Mouse (Mus musculus) heart, postnatal 4 days (tissue): Measurements from ENCODE around the gene Bex4. TPM values are rescaled to one million over a fixed set of nuclear protein-coding genes. Genes with fewer than 3 reads are reported as not detected.
"Not testable (repeated sequence)": the region's sequence is repeated elsewhere in the genome, so short reads cannot be mapped to it uniquely, and the experiment has no call there.

Experiments
- DNase-seq: peaks from one replicate; pipeline ENCODE4 v3.0.0; 2021
- total RNA-seq, 2 experiments: library from RNA; stranded (reverse); gene quantifications; 2 replicates each; pipeline ENCODE4 v1.2.3; 2021

The Bex4 gene
- total RNA-seq: 10 to 100 TPM; 47.1 to 56.8 TPM

- DNase-seq: not testable (repeated sequence)
These were observed at the start of gene Bex4 for GRCm38 (mm10) chrX:136138827-136139639. Gene Bex4 (plus strand): TSS chrX:136138996.

DNA sequence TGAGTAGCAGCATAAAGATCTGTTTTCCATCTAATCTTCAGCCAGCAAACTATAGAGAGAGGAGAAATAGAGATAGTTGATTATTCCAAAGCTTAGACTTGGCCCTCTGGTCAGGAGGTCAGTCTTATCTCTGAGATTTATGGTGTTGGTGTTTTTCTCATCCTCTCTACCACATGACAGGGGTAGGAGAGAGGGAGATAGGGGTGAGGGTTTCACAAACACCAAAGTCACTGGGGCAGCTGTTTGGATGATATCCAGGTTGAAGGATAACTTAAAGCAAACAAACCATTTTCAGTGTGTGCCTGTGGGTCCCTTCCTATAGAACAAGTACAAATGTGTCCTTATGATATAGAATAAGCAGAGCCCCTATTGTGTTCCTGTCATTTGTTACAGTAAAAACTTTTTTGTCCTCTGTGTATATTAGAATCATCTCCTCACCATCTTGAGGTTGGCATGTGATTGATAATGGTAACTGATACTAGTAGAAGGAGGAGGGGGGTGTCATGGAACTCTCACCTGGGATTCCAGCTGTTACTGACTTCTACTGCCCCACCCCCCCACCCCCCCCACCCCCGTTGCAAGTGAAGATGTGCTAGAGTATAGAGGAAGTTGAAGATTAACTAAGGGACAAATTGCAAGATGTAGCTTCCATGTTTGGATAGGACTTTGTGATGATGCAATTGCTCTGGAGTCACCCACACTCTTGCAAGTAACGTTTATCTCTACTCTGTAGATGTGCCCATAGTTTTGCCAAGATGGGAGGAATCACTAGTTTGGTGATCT lies 46.1 kb upstream of the Bex4 start:
- no peak for DNase-seq

- DNase-seq: no peak
These were observed 44.4 kb upstream of the Bex4 start for GRCm38 (mm10) chrX:136094421-136094820.

GRCm38 (mm10) chrX:136104046-136104723 lies 34.6 kb upstream of the Bex4 start:
- DNase-seq: no peak

- DNase-seq: no peak
These were observed 34.1 kb upstream of the Bex4 start for GRCm38 (mm10) chrX:136104724-136105088.

- DNase-seq: peak; percentile 47
These were observed 30.9 kb upstream of the Bex4 start for GRCm38 (mm10) chrX:136107942-136108341.

- no peak for DNase-seq
These were observed 23.8 kb upstream of the Bex4 start for GRCm38 (mm10) chrX:136115015-136115414.

DNA sequence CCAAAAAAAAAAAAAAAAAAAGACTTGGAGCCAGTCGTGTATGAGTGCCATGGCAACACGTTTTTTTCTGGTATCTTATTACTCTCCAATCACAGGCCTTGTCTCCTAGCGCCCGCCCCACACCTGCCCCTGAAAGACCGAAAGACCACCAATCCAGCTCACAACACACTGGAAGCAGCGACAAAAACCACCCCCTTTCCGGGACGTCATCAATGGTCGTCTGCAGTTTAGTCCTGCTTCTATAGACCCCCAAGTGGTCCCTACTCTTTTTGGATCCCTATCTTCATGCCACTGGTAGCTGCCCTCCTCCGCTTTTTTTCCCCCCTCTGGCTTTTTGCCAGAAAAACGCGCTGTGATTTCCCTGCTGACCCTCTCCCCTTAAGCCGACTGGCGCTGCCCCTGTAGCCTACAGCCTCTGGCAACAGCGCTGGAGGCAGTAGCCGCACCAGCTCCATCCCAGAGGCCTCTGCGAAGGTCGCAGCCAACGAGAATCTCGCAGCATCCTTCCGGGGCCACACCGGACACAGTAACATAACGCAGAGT lies 23.3 kb upstream of the Bex4 start:
- peak; percentile 10 for DNase-seq

DNA sequence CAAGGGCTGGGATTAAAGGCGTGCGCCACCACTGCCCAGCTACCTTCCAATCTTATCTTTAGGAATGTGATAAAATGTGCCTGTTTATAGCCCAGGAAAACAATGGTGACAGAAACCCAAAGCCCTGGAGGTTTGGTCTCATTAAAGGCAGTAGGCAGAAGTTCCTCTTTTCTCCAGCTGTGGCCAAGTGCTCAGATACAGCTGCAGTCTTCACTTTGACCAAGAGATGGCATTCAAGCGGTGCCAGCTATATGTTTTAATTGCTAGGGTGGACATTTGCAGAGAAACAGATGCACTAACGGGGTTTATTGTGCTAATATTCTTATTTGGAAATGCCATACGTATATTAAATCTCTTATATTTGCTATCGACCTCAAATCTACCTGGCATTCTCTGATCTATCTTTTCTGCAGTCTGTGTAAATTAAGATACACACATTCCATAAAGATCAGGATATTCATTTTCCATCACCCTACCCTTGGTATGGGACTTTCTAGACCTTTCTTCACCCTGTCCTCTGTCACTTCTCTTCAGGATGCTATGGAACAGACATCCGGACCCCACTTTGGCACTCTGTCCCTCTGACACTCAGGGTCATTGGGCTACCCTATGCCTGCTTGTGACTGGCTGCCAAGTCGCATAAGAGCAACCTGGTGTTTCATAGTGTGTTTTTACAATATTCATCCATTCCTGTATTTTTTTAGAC lies 11.6 kb upstream of the Bex4 start:
- no peak for DNase-seq

- DNase-seq: peak; percentile 51
These were observed 11.1 kb upstream of the Bex4 start for GRCm38 (mm10) chrX:136127744-136128064.

DNA sequence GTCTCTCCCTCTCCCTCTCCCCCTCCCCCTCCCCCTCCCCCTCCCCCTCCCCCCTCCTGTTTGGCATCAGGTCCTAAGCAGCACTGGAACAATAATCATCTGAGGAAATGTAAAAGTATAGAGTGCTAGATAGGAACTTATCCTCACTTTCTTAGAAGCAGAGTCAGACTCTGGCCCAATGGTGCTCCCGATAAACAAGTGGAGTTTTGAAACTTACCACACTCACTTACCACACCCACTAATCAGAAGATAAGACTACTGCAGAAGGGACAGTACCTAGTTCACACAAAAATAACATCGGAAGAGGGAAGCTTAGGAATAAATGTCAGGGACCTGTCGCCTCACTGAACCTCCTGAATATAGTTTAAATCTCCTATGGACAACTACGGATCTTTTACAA lies 3.2 kb upstream of the Bex4 start:
- no peak for DNase-seq

DNA sequence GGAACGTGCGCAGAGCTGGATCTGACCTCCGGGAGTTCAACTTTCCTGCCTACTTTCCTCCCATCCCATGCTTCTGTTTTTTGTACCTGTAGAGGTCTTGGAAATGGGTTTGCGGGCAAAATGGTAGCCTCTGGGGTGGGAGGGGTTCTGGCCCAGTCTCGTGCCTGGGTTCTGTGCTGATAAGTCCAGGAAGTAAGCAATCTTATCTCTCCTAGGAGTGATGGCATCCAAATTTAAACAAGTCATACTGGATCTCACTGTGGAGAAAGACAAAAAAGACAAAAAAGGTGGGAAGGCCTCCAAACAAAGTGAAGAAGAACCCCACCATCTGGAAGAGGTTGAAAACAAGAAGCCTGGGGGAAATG lies 826 bp downstream of the Bex4 start:
- not testable (repeated sequence) for DNase-seq

GRCm38 (mm10) chrX:136141385-136141784 lies 2.6 kb downstream of the Bex4 start:
- DNase-seq: no peak

- no peak for DNase-seq
These were observed 4.9 kb downstream of the Bex4 start for GRCm38 (mm10) chrX:136143711-136144110.

- no peak for DNase-seq
These were observed 5.4 kb downstream of the Bex4 start for GRCm38 (mm10) chrX:136144195-136144594.

- DNase-seq: no peak
These were observed 31.8 kb downstream of the Bex4 start for GRCm38 (mm10) chrX:136170625-136171024.

DNA sequence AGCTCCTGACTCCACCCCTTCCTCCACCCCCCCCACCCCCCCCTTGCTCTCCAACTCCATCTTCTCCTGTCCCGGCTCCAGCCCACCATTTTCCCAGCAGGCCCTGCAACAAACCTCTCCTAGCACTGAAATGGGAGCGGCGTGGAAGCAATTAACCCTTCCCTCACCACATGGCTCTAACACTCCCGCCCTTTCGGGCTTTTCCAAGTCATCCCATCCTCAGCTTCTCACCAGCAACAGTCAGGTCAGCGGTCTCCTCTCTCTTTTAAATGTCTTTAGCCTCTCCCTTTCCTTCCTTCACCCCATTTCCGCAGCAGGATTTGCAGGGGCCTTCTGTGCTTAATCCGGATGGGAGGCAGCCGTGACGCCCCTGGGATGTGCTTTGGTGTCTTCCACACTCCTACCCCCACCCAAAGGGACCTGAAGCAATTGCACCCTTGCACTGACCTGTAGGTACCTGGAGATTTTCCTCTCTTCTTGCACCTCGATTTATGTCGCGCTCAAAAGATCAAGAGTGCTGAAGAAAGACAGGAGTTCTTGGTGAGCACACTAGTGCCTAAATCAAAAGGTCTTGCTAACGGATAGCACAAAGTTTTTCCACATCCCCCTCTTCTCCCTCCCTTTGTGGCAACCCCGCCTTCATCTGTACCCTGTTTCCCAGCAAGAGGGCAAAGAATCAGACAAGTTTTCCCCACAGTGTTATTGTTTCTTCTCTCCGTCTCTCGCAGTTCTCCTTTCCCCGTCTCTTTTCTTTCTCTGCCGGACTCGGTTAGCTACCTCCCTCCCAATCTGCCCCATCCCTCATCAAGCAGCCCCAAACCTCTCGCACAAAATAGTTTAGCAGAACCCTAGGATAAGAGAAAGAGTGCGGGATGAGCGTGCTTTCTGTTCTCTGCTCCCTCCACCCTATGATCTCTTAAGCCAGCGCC lies 32.7 kb downstream of the Bex4 start:
- peak; percentile 74 for DNase-seq

- DNase-seq: peak; percentile 80
These were observed 33.3 kb downstream of the Bex4 start, which contains the start of gene Tceal8 for GRCm38 (mm10) chrX:136172118-136172551. Gene Tceal8 (minus strand): TSS chrX:136172342.

GRCm38 (mm10) chrX:136172786-136173185 lies 34.0 kb downstream of the Bex4 start:
- DNase-seq: no peak

DNA sequence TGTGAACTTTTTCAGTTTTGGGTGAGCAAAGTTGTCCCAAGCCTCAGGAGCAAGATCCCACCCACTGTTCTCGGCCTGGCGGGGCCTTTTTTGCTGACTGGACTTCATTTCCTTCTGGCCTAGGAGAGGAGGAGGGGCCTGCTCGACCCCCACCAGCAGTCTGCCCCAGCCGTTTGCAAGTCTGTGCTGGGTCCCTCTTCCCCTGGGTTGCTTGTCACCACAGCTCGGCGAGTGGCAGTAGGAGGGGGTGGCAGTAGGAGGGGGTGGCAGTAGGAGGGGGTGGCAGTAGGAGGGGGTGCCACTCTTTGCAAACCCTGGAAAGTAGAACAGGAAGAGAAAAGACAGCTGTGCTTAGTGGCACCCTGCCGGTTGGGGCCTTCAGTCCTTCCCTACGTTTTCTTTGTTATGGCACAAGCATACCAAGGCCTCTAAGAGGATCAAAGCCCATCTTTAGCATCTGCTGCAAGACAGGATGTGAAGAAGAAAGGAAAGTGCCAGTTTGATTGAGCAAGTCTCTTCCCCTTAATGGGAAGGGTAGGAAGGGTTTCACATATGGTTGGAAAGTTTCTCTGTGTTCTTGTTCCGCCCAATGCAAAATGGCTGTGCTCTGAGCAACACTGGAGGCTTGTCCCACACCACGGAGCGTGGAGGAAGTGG lies 42.2 kb downstream of the Bex4 start:
- no peak for DNase-seq

- no peak for DNase-seq
These were observed 44.3 kb downstream of the Bex4 start for GRCm38 (mm10) chrX:136183107-136183506.
